Mouse (Mus musculus) layer of hippocampus, adult 9-11 months (tissue): Measurements from ENCODE around the gene Slc9a3r1.

Experiments
- DNase-seq: peaks from one replicate; pipeline ENCODE4 v3.0.0; 2022

Slc9a3r1 gene

DNA sequence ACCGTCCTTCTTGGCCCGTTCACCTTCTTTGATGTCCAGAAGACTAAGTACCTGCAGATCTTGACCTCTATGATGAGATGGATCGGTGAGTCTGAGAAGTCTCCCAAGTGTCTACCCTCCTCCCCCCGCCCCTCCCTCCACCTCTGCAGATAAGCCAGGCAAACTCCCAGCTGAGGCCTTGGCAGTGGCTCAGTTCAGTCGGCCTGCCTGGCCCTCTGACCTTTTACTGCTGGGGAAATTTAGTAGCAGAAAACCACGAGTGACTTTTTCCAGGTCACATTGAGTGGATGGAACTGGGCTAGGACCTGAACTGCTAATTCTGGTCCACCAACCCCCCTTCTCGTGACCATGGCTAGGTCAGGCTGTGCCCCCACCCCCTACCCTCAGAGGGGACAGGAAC lies 65.3 kb downstream of the Slc9a3r1 start:
- no peak for DNase-seq

DNA sequence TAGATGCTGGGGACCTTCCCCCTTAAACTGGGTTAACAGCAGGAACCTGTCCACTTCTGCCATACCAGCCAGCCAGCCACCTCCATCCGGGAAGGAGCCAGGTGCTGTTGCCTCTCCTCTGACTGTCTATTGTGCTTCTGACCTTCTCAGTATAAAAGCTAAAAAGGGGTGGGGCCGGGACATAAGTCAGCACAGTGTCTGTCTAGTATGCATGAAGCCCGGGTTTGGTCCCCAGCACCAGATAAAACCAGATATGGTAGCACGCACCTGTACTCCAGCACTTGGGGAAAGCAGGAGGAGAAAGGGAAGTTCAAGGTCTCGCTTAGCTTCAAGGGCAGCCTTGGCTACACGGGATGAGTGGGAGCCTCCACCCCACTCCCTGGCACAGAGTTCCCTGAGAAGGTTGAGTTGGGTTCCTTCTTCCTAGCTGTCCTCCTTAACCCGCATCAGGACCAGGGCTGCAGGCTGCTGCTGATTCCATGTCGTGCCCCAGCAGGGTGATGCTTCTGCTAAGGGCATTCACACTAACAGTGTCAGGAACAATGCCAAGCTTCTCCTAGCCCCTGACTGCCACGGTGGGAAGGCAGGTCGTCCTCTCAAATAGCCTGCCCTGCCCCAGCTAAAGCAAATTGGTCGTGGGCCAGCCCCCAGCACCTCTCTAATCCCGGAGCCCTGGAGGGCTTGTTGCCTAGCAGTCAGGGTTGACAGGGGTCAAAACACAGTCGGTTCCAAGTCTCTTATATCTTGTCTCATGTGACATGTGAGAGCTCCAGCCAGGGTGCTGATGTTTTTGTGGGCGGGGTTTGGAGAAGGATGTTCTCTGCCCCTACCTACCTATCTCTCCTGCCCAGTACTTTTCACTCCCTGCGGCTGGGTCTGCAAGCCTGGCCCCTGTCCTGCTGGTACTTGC lies 66.1 kb downstream of the Slc9a3r1 start:
- no peak for DNase-seq
